Mouse (Mus musculus) midbrain, embryonic 14.5 days (tissue): ENCODE results near the gene Mansc1. TPM values are rescaled to one million over a fixed set of nuclear protein-coding genes. Genes with fewer than 3 reads are reported as not detected.
A peak's percentile ranks its signal among the peaks of the same experiment; 100 is the strongest.

Source experiments
- ATAC-seq: fragments of 200-750 bp; cut with Nextera tagmentation; 2 replicates; pipeline ENCODE4 v1.8.0; 2017; ENCODE audit warnings: moderate number of reproducible peaks, moderate library complexity; ENCODE audit not compliant: low FRiP score, low TSS enrichment
- DNase-seq: peaks from one replicate; pipeline ENCODE4 v3.0.0-alpha.2; 2015
- H3K27ac ChIP-seq: fragments of 300-500 bp; sonication (generic); replicated peaks from 2 replicates; pipeline ENCODE4 v1.5.1; 2014; ENCODE audit warnings: mild to moderate bottlenecking, low read depth, low read length, moderate library complexity
- H3K27me3 ChIP-seq: fragments of 300-500 bp; sonication (generic); 2 replicates; pipeline ENCODE4 v1.6.1; 2014; ENCODE audit warnings: low read length, control low read depth, mixed read lengths; ENCODE audit not compliant: control insufficient read depth, insufficient read depth
- H3K36me3 ChIP-seq: fragments of 300-500 bp; sonication (generic); 2 replicates; pipeline ENCODE4 v1.6.1; 2014; ENCODE audit warnings: low read length, control low read depth; ENCODE audit not compliant: control insufficient read depth, insufficient read depth
- H3K4me1 ChIP-seq: fragments of 300-500 bp; sonication (generic); 2 replicates; pipeline ENCODE4 v1.6.1; 2014; ENCODE audit warnings: mild to moderate bottlenecking, antibody characterized with exemption, low read length, control low read depth; ENCODE audit not compliant: control insufficient read depth, insufficient read depth
- H3K4me2 ChIP-seq: fragments of 300-500 bp; sonication (generic); 2 replicates; pipeline ENCODE4 v1.6.1; 2014; ENCODE audit warnings: mild to moderate bottlenecking, low read length, moderate library complexity
- H3K4me3 ChIP-seq: fragments of 300-500 bp; sonication (generic); replicated peaks from 2 replicates; pipeline ENCODE4 v1.5.1; 2014; ENCODE audit warnings: low read depth, low read length
- H3K9ac ChIP-seq: fragments of 300-500 bp; sonication (generic); replicated peaks from 2 replicates; pipeline ENCODE4 v1.6.1; 2014; ENCODE audit warnings: mild to moderate bottlenecking, low read length, moderate library complexity
- H3K9me3 ChIP-seq: fragments of 300-500 bp; sonication (generic); 2 replicates; pipeline ENCODE4 v1.6.1; 2016; ENCODE audit warnings: low read length, control low read depth, mixed read lengths; ENCODE audit not compliant: control insufficient read depth
- WGBS: fragments of 180-500 bp; shearing (Covaris S2); extraction: QIAGEN DNeasy Blood & Tissue Kit; methylation state at CpG from one replicate; pipeline ENCODE4 v1.1.7; 2014; 5-methylcytosine and 5-hydroxymethylcytosine counted together
- polyA plus RNA-seq: library from polyadenylated mRNA; unstranded; fragments of >200 nt; fragmentation: Nextera tagmentation; extraction: Ambion mirVana; gene quantifications from 2 replicates; pipeline ENCODE4 v1.2.1, GENCODE M21; 2014

The Mansc1 gene
- polyA plus RNA-seq, 1 experiment from 2014 or later = 0.91 TPM

GRCm38 (mm10) chr6:134611896-134612295 is 20.4 kb downstream of the Mansc1 start:
- H3K9me3 ChIP-seq = no peaks in the 10 kb centered on the region
- no peaks in the 10 kb centered on the region for H3K27me3 ChIP-seq
- H3K36me3 ChIP-seq = no peaks in the 10 kb centered on the region
- DNase-seq = no peak
- no peaks in the 10 kb centered on the region for H3K4me1 ChIP-seq
- no peak overlapping the region for H3K27ac ChIP-seq
- H3K9ac ChIP-seq = no peak overlapping the region
- no peak for ATAC-seq
- 78% methylated on average over 13 of the region's 13 CpGs for WGBS
- H3K4me3 ChIP-seq = no peak overlapping the region
- H3K4me2 ChIP-seq = no peak overlapping the region

GRCm38 (mm10) chr6:134610380-134610779 is 21.9 kb downstream of the Mansc1 start:
- Histone ChIP-seq H3K9me3 (no peaks in the 10 kb centered on the region), H3K27ac (no peak overlapping the region), H3K4me3 (no peak overlapping the region), H3K27me3 (no peaks in the 10 kb centered on the region), H3K36me3 (no peaks in the 10 kb centered on the region), H3K4me2 (no peak overlapping the region), H3K4me1 (no peaks in the 10 kb centered on the region), H3K9ac (no peak overlapping the region)
- WGBS = 90% methylated on average over 9 of the region's 9 CpGs
- no peak for ATAC-seq
- no peak for DNase-seq

- Histone ChIP-seq H3K4me2 (no peak overlapping the region), H3K4me3 (no peak overlapping the region), H3K27ac (no peak overlapping the region), H3K9ac (no peak overlapping the region), H3K36me3 (no peaks in the 10 kb centered on the region), H3K27me3 (no peaks in the 10 kb centered on the region), H3K4me1 (no peaks in the 10 kb centered on the region), H3K9me3 (no peaks in the 10 kb centered on the region)
- 57% methylated on average over 9 of the region's 9 CpGs for WGBS
- DNase-seq (peak; percentile 77), ATAC-seq (no peak)
Observed at GRCm38 (mm10) chr6:134606949-134607746, 25.1 kb downstream of the Mansc1 start.

GRCm38 (mm10) chr6:134606540-134606939 is 25.7 kb downstream of the Mansc1 start:
- no peaks in the 10 kb centered on the region for H3K9me3 ChIP-seq
- no peak for DNase-seq
- H3K36me3 ChIP-seq = no peaks in the 10 kb centered on the region
- WGBS = 80% methylated on average over 6 of the region's 6 CpGs
- H3K4me3 ChIP-seq = no peak overlapping the region
- H3K4me1 ChIP-seq = no peaks in the 10 kb centered on the region
- H3K4me2 ChIP-seq = no peak overlapping the region
- ATAC-seq = no peak
- no peak overlapping the region for H3K9ac ChIP-seq
- H3K27ac ChIP-seq = no peak overlapping the region
- no peaks in the 10 kb centered on the region for H3K27me3 ChIP-seq

- Histone ChIP-seq H3K36me3 (no peaks in the 10 kb centered on the region), H3K27ac (no peak overlapping the region), H3K4me1 (no peaks in the 10 kb centered on the region), H3K9ac (no peak overlapping the region), H3K27me3 (no peaks in the 10 kb centered on the region), H3K9me3 (no peaks in the 10 kb centered on the region), H3K4me2 (no peak overlapping the region), H3K4me3 (no peak overlapping the region)
- ATAC-seq (no peak), DNase-seq (no peak)
- WGBS = 90% methylated on average over 3 of the region's 3 CpGs
Observed at GRCm38 (mm10) chr6:134605196-134605595, 27.1 kb downstream of the Mansc1 start.

- DNase-seq (no peak), ATAC-seq (no peak)
- no peak overlapping the region for H3K4me2 ChIP-seq
- 61% methylated on average over 10 of the region's 10 CpGs for WGBS
- no peaks in the 10 kb centered on the region for H3K4me1 ChIP-seq
- H3K9ac ChIP-seq = no peak overlapping the region
- H3K4me3 ChIP-seq = no peak overlapping the region
- no peaks in the 10 kb centered on the region for H3K27me3 ChIP-seq
- no peak overlapping the region for H3K27ac ChIP-seq
- H3K36me3 ChIP-seq = no peaks in the 10 kb centered on the region
- H3K9me3 ChIP-seq = no peaks in the 10 kb centered on the region
Observed at GRCm38 (mm10) chr6:134602371-134603003, 29.8 kb downstream of the Mansc1 start.

- Histone ChIP-seq H3K9ac (no peak overlapping the region), H3K4me2 (no peak overlapping the region), H3K27ac (no peak overlapping the region), H3K36me3 (no peaks in the 10 kb centered on the region), H3K4me3 (no peak overlapping the region), H3K4me1 (no peaks in the 10 kb centered on the region), H3K9me3 (no peaks in the 10 kb centered on the region), H3K27me3 (no peaks in the 10 kb centered on the region)
- WGBS = 61% methylated on average over 3 of the region's 3 CpGs
- no peak for DNase-seq
- no peak for ATAC-seq
Observed at GRCm38 (mm10) chr6:134601766-134602165, 30.5 kb downstream of the Mansc1 start.

GRCm38 (mm10) chr6:134601130-134601529 is 31.2 kb downstream of the Mansc1 start:
- no peak overlapping the region for H3K4me2 ChIP-seq
- no peak for DNase-seq
- H3K9ac ChIP-seq = no peak overlapping the region
- WGBS = 68% methylated on average over 7 of the region's 7 CpGs
- no peak overlapping the region for H3K4me3 ChIP-seq
- H3K27ac ChIP-seq = no peak overlapping the region
- no peak for ATAC-seq
- no peaks in the 10 kb centered on the region for H3K4me1 ChIP-seq
- H3K9me3 ChIP-seq = no peaks in the 10 kb centered on the region
- H3K36me3 ChIP-seq = no peaks in the 10 kb centered on the region
- no peaks in the 10 kb centered on the region for H3K27me3 ChIP-seq

GRCm38 (mm10) chr6:134599239-134599638 is 33.0 kb downstream of the Mansc1 start:
- Histone ChIP-seq H3K27ac (no peak overlapping the region), H3K4me3 (no peak overlapping the region), H3K9ac (no peak overlapping the region), H3K36me3 (no peaks in the 10 kb centered on the region), H3K4me1 (no peaks in the 10 kb centered on the region), H3K27me3 (no peaks in the 10 kb centered on the region), H3K9me3 (no peaks in the 10 kb centered on the region), H3K4me2 (no peak overlapping the region)
- WGBS = 68% methylated on average over 1 of the region's 1 CpGs
- DNase-seq (no peak), ATAC-seq (no peak)
